Mouse (Mus musculus) cortical plate, adult 2 months (tissue): Measurements from ENCODE around the gene Gm4559.

Experiments used
- CTCF ChIP-seq: fragments of 200-500 bp; IDR thresholded peaks from 2 replicates; pipeline ENCODE4 v1.5.1; 2011; ENCODE audit warnings: mild to moderate bottlenecking, control low read depth, low read length; ENCODE audit not compliant: insufficient read depth; ENCODE audit errors: extremely low read depth
- POLR2A ChIP-seq: fragments of 200-500 bp; IDR thresholded peaks from 2 replicates; pipeline ENCODE4 v1.6.1; 2011; ENCODE audit warnings: mild to moderate bottlenecking, low read length, control low read depth; ENCODE audit not compliant: insufficient read depth; ENCODE audit errors: extremely low read depth

GRCm38 (mm10) chr7:142231540-142231939 is 42.6 kb downstream of the Gm4559 start:
- TF ChIP-seq POLR2A: no peak
- TF ChIP-seq CTCF: no peak
